Mouse (Mus musculus) retina, embryonic 14.5 days (tissue): ENCODE results near the gene Rinl.
A peak's percentile ranks its signal among the peaks of the same experiment; 100 is the strongest.

Experiments
- DNase-seq: peaks from one replicate; pipeline ENCODE4 v3.0.0-alpha.2; 2015; ENCODE audit warnings: low spot score

Rinl gene

DNA sequence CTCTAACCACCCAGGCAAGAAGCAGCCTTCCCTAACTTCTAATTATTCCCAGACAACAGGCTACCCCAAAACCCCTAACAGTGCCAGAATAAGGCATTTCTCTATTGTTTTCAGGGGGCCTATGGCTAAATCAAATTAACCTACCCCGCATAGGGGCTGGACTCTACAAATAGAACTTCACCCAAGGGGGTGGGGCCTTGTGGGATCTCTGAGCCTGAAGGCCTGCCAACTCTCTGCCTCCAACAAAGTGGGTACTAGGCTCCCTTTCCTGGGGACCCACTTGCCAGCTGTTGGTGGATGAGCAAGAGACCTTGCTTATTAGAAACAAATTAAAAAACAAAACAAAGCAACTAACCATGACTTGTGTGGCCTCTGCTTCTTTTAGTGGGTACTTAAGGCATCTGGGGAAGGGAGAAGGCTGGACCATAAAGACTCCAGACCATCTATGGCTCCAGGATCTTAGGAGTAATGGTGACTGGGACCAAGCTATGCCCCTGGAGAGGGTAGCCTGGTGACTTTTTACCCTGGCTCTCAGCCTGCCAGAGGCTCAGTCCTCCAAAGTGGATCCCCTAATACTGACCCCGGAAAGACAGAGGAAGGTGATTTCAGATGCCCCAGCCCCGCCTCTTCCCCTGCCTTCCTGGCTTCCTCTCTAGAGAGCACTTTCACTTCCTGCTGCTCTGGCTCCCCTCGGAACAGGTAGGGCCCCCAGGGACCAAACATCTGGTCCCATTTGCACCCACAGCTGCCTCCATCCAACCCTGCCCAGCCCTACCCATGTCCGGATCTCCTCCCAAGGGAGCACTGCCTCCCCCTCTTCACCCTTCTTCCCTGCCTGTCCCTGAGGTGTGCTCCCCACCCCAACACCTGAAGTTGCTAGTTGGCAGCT, at the start of gene Rinl:
Rinl (plus strand) TSS at position 663 of the 889 bp plus-strand sequence.
- DNase-seq, result no peak

DNA sequence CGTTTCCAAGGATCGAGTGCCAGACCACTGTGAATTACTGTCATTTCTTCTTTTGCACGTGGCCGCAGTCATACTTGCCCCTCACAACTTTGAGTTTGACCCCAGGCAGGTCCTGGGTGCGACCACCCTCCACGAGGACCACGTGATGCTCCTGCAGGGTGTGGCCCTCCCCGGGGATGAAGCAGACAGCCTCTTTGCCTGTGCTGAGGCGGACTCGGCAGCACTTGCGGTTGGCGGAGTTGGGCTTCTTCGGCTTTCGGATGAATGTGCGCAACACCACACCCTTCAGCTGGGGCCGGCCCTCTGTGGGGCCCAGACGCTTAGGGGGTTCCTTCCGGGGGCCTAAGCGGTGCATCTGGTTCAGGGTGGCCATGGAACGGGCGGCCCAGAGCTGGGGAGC, 48.9 kb upstream of the Rinl start:
- no peak for DNase-seq

DNA sequence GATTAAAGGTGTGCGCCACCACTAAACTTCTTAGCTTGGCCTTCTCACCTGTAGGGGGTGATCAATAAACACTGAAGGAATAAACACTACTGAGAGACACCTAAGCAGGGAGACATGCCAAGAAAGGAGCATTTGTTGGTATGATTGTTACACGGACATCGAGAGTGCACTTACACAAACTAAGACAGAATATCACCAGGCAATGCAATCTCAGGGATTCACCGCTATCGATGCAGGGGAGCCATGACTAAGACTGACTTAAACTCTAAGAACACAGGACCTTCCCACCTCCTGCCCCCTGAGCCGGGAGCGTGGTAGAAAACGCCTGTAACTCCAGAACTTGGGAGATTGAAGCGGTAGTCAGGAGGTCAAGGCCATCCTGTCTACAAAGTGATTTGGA, 47.8 kb upstream of the Rinl start:
- no peak for DNase-seq

DNA sequence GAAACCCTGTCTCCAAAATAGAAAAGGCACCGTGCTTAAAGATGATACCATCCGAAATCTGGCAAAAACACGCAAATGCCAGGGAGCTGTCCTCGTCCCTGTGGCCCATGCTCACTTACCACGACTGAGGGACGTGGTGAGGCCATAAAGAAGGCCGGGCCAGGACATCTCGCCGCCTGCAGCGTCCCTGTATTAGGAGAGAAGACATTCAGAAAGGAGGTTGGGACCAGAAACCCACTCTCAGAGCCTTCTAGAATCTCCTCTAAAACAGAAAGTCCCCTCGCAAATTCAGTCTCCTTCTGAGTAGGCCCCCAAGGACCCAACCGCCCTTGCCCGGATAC, 47.4 kb upstream of the Rinl start:
- no peak for DNase-seq

DNA sequence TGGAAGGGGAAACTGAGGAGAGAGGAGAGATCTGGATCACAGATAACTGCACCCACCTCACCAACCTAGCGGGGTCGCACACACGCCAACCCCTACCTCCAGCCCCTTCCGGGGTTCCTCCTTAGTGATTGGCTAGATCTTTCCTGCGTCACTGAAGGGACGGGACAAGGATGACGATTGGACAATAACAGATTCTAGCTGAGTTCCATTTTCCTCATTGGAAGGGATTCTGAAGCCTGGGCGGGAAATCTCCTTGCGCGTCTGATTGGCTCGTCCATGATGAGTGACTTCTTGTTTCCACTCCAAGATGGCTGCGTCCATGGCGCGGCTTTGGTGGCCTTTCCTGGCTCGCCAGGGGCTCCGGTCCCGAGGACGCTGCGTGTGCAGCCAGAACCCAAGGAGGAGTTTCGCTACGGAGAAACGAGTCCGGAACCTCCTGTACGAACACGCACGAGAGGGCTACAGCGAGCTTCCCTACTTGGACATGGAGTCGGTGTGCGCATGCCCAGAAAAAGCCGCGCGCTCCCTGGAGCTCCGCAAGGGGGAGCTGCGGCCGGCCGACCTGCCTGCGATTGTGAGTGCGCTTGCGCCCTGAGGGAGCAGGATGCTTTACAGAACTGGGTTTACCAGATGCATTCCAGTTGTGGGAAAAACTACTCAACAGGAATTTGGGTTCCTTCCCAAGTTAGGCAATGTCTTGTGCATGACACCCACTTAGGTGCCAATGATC, 46.9 kb upstream of the Rinl start, which contains the start of the genes Mrps12 and Sars2:
Mrps12 (minus strand) TSS at position 112 of the 730 bp plus-strand sequence.
Sars2 (plus strand) TSS at position 284 of the 730 bp plus-strand sequence.
- peak; percentile 99 for DNase-seq

DNA sequence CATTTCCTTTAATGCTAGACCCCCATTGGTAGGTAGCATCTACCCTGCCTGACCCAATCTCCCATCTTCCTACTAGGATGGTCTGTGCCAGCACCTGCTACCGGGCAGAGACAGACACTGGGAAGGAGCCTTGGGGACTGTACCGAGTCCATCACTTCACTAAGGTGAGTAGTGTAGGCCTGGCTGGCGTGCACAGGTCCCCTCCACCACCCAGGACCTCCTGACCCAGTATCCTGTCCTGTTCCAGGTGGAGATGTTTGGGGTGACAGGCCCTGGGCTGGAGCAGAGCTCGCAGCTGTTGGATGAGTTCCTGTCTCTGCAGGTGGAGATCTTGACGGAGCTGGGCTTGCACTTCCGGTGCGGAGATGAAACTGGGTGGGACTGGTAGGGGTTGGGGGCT, 38.8 kb upstream of the Rinl start:
- no peak for DNase-seq

DNA sequence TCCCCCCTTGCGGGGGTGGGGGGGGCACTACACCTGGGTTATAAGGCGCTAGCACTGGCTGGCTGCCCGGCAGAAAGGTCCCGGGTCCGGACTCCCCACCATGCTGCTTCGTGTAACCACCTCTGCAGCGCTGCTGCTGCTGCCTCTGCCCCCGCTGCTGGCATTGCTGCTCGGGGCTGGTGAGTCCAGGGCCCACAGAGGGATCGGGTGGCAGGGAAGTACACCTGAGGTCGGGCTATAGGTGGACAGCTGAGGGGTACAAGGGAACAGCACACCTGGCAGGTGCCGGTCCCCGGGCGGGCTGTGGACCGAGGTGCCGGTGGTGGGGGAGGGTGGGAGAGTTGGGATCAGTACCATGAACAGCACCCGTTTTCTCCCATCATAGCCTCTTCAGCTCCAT, 32.7 kb upstream of the Rinl start, which contains the start of gene Ccer2:
Ccer2 (plus strand) TSS at position 96 of the 400 bp plus-strand sequence.
- no peak for DNase-seq

DNA sequence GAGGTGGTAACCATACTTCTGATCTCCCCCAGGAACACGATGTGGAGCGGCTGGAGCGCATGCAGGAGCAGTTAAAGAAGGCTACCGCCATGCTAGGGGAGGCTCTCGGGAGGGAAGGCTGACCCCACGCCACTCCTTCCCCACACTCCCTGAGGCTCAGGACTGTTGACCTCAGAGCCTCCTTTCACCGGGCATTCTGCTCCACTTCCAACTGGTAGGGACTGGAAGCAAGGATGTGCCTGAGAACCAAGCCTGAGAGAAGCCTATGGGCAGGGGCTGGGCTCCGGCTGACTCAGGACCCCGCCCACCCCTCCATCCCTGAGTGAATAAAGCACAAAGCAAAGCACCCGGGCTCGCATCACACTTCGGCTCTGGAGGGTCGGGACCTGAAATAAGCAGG, 30.1 kb upstream of the Rinl start:
- no peak for DNase-seq

DNA sequence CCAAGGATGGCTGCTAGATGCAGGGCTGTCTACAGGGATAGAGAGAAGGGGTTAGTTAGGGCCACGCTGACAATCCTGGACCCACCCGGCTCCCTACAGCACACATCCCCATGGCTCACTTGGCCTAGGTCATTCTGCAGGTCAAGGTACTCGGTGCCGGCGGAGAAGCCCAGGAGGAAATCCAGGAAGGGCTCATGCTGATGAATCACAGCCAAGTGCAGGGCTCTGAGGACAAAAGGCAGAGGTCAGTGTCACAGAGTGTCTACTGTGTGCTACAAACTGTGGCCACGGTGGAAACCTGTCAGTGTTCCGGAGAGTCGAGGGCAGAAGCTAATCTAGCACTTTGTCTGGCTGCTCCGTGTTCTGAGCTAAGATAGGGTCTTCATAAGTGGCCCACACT, 26.9 kb upstream of the Rinl start:
- DNase-seq, result no peak

DNA sequence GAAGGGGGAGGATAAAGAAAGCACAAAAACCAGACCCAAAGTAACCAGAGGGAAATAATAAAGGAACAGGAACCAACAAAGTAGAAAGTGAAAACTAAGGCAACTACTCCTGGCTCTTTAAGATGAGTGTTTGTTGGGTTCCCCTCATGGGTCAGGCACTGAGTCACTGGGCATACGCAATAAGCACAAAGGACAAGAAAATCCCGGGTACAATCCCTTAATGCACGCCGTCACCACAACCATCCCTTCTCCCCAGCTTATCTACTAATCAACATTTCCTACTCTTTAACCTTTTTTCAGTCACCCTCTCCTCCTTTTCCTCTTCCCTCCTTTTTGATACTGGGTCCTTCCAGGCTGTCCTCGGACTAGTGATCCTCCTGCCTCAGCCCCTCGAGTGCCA, 23.6 kb upstream of the Rinl start:
- no peak for DNase-seq

DNA sequence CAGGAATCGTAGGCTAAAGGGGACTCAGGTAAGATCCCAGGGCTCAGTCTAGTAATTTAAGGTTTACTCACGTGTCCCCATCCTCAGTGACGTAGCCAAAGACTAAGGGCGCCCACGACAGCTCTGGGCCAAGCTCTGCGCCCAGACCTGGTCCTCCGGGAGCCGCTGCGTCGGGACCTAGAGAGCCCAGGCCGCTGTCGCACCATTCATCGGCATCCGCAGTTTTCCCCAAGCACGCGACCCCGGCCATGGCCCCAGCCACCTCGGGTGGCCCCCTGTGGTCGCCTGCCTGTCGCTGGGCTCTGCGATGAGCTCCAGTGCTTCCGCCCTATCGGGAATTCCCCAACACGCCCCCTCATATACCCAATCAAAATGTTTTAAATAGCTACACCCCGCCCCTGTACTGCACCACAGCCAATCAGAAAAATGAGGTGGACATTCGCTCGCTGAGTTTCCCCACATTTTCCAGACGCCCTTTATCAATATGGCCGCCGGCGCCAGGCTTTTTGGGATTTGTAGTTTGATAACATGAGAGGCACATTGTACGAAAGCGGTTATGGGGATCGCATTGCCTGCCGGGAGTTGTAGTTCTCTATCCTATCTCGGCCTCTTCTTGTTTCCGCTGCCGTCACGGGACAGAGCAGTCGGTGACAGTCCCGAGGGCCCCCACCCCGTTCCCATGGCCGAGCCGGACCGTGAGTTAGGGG, 22.4 kb upstream of the Rinl start, which contains the start of gene Sirt2:
Sirt2 (plus strand) TSS at position 563 of the 707 bp plus-strand sequence.
- DNase-seq, result peak; percentile 99

DNA sequence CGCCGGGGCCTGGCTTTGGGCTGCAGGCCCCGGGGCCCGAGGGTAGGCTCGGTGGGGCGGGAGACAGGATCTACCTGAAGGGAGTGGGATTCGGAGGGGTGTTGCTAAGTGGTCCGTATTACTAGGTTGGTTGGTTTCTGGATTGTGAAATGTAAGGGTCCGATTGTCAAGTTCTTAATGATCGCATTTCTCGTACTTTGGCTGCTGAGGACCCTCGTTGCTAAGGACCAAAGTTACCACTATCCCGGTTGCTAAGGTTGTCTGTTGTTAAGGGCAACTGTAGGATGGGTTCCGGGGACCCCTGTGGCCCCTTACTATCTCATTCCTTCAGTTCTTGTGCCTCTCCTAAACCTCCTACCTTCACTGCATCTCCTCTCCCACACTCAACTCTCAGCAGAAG, 21.9 kb upstream of the Rinl start:
- DNase-seq, result no peak

DNA sequence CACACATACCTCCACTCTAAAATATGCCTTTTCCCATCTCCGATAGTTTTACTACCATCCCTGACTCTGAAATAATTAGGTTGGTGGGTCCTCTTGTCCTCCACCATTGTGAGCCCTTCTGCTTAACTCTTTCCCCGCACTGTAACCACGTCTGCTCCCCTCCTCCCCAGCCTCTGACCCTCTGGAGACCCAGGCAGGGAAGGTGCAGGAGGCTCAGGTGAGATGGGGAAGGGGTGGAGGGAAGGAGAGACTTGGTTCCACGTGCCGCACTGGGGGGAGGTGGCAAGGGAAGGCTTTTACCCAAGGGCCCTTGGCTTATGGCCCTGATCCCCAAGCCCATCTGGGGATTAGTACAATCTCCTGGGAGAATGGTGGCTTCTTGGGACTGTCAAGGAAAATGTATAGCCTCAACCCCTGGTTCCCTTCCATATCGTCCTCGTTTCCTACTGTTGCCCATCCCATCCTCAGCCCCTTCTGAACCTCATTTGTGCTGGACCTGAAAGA, 21.3 kb upstream of the Rinl start, which contains the start of gene Nfkbib:
Nfkbib (minus strand) TSS at position 51 of the 504 bp plus-strand sequence.
- no peak for DNase-seq

DNA sequence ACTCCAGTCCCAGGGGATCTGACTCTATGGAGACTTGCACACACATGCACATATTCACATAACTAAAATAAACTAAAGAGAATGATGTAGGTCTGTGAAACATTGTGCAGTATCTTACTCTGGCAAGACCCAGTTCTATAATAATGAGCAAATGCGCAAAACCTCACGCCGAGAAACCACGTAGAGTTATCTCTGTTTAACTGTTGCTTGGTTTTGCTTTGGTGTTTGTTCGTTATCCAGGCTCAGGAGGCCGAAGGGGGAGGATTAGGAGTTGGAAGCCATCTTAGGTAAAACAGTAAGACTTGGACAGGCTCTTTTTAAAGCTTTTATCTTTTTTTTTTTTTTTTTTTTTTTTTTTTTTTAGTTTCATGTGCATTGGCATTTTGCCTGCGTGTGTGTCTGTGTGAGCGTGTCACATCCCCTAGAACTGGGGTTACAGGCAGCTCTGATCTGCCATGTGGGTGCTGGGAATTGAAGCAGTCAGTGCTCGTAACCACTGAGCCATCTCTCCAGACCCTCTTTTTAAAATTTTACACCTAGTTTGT, 19.3 kb upstream of the Rinl start:
- DNase-seq, result no peak

DNA sequence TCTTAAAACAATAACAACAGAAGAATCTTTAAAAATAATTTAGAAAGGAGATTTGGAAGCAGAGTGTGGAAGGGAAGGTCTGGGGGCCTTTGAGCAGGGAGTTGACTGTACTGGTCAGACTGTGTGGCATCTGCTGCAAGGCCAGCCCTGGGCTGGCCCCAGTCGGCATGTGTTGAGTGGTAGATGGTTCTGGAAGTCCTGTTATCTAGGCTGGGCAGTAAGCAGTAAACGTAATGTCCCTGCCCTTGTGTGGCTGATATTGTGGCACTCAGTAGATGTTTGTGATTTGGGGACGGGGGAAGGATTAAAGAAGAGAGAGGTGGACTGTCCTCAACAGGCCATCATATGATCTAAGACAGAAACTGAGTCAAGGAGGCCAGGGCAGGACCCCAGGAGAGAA, 18.5 kb upstream of the Rinl start:
- no peak for DNase-seq

DNA sequence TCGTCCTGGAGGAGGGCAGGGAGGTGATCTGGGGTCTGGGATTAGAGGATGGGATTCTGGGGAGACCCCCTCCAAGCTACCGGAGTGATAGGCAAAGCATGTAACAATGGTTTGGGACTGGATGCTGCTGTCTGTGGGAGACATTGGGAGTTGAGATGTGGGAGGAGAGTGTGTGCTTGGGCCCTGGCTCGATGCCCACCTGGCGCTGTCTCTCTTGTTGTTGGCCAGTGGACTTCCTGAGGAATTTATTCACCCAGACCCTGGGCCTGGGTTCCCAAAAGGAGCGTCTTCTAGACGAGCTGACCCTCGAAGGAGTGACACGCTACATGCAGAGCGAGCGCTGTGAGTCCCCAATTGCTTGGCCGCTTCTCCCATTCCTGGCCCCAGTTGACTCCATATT, 16.9 kb upstream of the Rinl start:
- no peak for DNase-seq

DNA sequence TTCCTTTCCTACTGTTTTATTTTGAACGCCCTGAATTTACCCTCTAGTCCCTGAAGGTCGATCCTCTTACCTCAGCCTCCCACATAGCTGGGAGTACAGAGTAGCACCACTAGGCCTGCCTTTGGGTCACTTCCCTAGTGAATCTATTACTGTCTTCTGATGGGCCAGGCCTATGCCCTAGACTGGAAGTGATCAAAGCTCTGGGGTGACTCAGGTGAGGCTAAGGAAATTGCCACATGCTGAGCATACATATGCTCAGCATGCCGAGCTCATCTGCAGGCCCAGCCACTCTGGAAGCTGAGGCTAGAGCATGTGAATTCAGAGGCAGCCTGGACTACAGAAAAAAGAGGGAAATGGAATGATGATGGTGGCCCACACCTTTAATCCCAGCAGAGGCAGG, 15.6 kb upstream of the Rinl start:
- no peak for DNase-seq

DNA sequence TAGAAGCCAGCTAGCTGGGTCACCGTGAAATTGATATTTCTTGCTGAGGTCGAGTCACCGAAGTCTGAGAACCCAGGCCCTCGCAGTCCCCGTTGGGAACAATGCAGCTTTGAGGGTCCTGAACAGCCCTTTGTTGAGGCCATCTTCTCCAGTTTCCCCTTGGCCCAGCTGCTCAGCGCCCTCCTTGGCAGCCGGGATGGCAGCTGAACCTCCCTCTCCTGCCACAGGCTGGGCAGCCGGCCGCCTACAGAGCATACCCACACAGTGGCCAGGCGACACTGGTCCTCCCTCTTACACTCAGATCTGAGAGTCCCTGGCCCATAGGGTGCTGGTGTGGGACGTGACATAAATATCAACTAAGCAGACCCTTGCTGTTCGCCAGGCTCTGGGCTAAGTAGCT, 14.6 kb upstream of the Rinl start:
- no peak for DNase-seq

DNA sequence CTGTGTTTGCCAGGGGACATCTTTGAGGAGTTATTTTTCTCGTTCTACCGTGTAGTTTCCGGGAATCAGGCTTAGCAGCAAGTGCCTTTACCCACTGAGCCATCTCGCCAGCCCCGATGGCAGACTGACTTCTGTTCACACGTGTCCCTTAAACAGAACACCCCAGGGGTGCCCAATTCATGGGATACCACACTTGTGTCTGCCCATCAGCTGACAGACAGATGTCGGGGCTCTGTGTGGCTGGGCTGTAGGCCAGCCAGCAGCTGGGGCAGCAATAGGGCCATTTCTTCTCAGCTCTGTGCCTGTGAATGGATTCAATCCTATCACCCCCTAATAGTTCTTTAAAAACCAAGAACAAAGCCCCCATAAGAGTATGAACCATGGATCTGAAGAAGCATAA, 13.6 kb upstream of the Rinl start:
- DNase-seq, result no peak

DNA sequence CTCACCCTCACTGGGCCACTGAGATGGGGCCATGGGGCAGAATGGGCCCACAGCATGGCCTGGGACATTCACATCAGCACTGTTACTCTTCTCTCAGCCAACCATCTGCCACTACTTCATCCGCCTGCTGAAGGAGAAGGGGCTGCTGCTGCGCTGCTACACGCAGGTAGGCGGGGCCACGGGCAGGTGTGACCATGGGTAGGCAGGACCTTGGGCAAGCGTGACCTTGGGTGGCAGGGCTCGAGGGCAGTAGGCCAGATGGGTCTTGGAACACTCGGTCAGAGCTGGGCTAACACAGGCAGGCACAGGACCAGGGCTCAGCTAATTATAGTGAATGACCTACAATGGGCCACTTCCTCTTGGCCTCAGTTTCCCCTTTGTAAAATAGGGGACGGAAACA, 9.9 kb upstream of the Rinl start:
- no peak for DNase-seq

DNA sequence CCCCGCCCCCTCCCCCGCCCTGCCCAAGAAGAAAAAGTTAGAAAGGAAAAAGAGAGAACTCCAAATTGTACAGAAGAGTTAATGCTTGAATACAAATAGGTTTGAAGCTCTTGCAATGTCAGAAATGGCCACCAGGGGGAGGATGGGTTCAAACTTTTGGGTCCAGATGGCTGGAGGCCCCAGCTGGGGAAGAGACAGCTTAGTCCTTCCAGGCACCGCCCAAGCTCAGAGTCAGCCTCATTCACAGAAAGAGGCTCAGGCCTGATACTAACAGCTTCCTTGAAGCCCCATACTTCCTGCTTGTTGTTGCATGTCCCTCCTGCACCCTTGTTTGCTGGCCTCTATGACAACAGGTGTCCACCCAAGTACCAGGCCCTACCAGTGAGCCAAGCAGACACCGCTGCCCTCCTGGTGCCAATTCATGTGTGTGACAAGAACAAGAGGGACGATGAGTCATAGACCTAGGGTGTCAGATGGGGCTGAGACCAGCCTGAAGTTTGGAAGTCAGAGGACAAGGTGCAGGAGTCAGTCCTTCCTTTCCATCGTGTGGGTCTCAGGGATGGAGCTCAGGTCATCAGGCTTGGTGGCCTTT, 8.6 kb upstream of the Rinl start:
- peak; percentile 96 for DNase-seq

DNA sequence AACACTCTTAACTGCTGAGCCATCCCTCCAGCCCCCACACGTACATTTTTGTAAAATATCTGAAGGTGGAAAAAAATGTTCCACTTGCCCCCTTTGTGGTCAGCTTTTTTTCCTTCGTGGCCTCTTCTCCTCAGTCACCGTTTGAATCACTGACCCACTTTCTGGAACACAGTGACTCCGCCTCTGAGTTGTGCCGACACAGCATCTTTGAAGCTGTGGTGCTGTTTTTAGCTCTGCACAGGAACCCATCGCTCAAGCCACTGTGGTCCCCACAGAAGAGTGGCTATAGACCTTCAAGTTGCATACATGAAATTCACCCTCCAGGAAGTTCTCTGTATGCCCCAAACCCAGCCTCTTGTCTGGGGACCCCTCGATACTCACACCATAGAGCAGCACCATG, 7.9 kb upstream of the Rinl start:
- peak; percentile 37 for DNase-seq
